Mouse (Mus musculus): ENCODE results near the gene Chd2. TPM values are rescaled to one million over a fixed set of nuclear protein-coding genes. Genes with fewer than 3 reads are reported as not detected.
A peak's percentile ranks its signal among the peaks of the same experiment; 100 is the strongest.

Chd2 gene
- polyA plus RNA-seq, 1 experiment from 2014 or later: 18.0 TPM

DNA sequence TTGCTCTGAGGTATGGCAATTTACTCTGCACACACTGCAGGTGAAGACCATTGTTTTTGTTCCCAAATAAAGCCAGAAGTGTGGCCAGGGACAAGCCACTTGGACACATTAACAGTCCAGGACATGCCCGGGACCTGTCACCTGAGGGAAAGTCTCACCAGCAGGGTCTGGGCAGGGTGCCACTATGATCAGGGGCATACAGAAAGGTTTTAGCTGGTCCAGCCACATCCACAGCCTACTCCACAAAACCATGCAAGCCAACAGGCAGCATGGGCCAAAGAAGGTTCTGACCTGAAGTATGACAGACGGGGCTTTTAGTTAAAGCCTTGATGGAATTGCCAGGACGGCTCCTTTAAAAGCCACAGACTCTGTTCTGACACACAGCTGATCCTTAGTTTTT, 116.9 kb downstream of the Chd2 start:
- Histone ChIP-seq H3K36me3 (ENCODE audit: control insufficient read depth, insufficient read depth, low read length) (peaks cover 17% of the 10 kb centered on the region), H3K9me3 (ENCODE audit: control insufficient read depth, low read length) (no peaks in the 10 kb centered on the region), H3K27me3 (ENCODE audit: control insufficient read depth, insufficient read depth, low read length) (no peaks in the 10 kb centered on the region), H3K4me2 (replicated peaks; ENCODE audit: low read depth) (no peak overlapping the region), H3K9ac (ENCODE audit: low read length) (no peak overlapping the region), H3K4me1 (replicated peaks; ENCODE audit: control insufficient read depth, insufficient read depth) (no peaks in the 10 kb centered on the region), H3K4me3 (ENCODE audit: low read depth, low read length) (no peak overlapping the region), H3K27ac (replicated peaks) (no peak overlapping the region)
- ATAC-seq (ENCODE audit: low FRiP score, low TSS enrichment) (no peak), DNase-seq (ENCODE audit: low spot score) (no peak)
- 49% methylated on average over 3 of the region's 3 CpGs for WGBS
- TF ChIP-seq CTCF (IDR thresholded peaks at IDR 0.05; ENCODE audit: low read depth) (no peak), EP300 (optimal IDR thresholded peaks at IDR 0.05) (no peak)

DNA sequence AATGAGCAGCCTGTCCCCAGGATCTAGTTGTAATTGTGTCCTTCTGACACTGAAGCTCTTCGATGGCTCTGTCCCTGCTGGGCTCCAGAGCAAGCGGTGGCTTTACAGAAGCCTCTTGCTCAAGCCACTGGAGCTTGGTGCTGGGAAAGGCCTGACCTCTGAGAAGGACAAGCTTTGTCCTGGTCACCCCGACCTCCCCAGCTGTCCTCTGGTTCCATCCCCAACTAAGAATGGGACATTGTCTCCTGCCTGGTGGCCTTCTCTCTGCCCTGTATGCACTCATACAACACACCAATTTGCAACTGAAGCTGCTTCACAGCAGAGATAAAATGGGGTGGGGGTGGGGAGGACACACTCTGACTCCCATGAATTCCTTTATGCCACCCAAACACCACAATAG, 117.4 kb downstream of the Chd2 start:
- no peaks in the 10 kb centered on the region for H3K27me3 ChIP-seq (ENCODE audit: control insufficient read depth, insufficient read depth, low read length)
- no peak for TF ChIP-seq EP300 (optimal IDR thresholded peaks at IDR 0.05)
- no peak for TF ChIP-seq CTCF (IDR thresholded peaks at IDR 0.05; ENCODE audit: low read depth)
- ATAC-seq (ENCODE audit: low FRiP score, low TSS enrichment): no peak
- H3K4me1 ChIP-seq (replicated peaks; ENCODE audit: control insufficient read depth, insufficient read depth): no peaks in the 10 kb centered on the region
- no peak overlapping the region for H3K4me3 ChIP-seq (ENCODE audit: low read depth, low read length)
- H3K9me3 ChIP-seq (ENCODE audit: control insufficient read depth, low read length): no peaks in the 10 kb centered on the region
- H3K36me3 ChIP-seq (ENCODE audit: control insufficient read depth, insufficient read depth, low read length): peaks cover 15% of the 10 kb centered on the region
- 56% methylated on average over 3 of the region's 3 CpGs for WGBS
- no peak for DNase-seq (ENCODE audit: low spot score)
- H3K27ac ChIP-seq (replicated peaks): no peak overlapping the region
- no peak overlapping the region for H3K9ac ChIP-seq (ENCODE audit: low read length)
- no peak overlapping the region for H3K4me2 ChIP-seq (replicated peaks; ENCODE audit: low read depth)

DNA sequence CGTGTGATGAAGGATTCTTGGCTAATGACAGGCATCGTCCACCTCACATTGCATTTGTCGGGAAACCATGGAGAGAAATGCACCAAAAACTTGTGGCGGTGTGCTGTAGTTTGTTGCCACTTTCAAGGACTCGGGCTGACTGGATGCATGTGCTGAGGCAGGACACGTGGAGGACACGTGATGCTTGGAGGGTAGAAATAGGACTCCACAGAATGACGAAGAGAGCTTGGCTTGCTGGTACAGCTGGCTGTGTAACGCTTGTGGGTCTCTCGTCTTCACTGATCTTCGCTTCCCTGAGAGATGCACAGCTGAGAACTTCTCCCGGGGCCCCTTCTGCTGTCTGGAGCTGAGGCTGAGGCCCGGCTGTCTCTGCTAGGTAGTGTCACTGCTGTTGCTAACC, 118.4 kb downstream of the Chd2 start:
- H3K4me3 ChIP-seq (ENCODE audit: low read depth, low read length): no peak overlapping the region
- no peak for TF ChIP-seq EP300 (optimal IDR thresholded peaks at IDR 0.05)
- no peak for TF ChIP-seq CTCF (IDR thresholded peaks at IDR 0.05; ENCODE audit: low read depth)
- H3K4me2 ChIP-seq (replicated peaks; ENCODE audit: low read depth): no peak overlapping the region
- H3K36me3 ChIP-seq (ENCODE audit: control insufficient read depth, insufficient read depth, low read length): peaks cover 6% of the 10 kb centered on the region; the same call in 1 of the 2 replicates
- no peak for DNase-seq (ENCODE audit: low spot score)
- H3K9ac ChIP-seq (ENCODE audit: low read length): no peak overlapping the region
- WGBS: 65% methylated on average over 13 of the region's 13 CpGs
- H3K27ac ChIP-seq (replicated peaks): no peak overlapping the region
- no peaks in the 10 kb centered on the region for H3K4me1 ChIP-seq (replicated peaks; ENCODE audit: control insufficient read depth, insufficient read depth)
- ATAC-seq (ENCODE audit: low FRiP score, low TSS enrichment): no peak
- H3K9me3 ChIP-seq (ENCODE audit: control insufficient read depth, low read length): no peaks in the 10 kb centered on the region
- H3K27me3 ChIP-seq (ENCODE audit: control insufficient read depth, insufficient read depth, low read length): no peaks in the 10 kb centered on the region

DNA sequence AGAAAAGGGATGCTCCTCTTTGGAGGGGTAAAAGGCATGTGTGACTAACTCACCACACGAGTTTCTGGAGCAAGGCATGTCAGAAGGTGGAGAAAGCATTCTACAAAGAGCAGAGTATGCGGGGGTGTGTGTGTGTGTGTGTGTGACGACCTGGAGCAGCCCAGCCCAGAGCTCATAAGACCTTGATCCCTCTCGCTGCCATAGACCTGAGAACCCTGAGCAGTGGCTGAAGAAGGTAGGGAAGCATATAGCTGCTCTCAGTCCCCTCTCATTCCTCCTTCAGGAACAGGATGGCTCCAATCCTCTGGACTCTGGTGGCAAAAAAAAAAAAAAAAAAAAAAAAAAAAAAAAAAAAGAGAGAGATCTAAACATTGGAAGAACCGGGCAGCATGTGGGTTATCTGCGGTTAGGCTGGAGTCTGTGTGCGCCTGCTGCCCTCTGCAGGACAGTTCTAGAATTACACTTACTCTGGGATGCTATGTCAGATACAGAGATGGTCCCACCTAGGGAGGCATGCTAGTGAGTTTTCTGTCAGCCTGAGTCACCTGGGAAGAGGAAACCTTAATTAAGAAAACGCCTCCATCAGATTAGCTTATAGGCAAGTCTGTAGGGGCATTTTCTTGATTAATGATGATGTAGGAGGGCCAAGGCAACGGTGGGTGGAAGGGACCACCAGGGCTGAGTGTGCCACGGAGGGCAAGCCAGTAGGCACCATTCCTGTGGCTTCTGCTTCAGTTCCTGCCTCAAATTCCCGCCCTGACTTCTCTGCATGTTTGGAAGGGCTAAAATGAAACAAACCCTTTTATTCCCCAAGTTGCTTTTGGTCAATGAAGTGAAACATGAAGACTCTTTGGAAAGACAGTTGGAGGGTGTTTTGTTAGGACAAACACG, 119.2 kb downstream of the Chd2 start:
- no peaks in the 10 kb centered on the region for H3K27me3 ChIP-seq (ENCODE audit: control insufficient read depth, insufficient read depth, low read length)
- ATAC-seq (ENCODE audit: low FRiP score, low TSS enrichment): peak; percentile 52; the same call in 1 of the 2 replicates
- no peak overlapping the region for H3K27ac ChIP-seq (replicated peaks)
- no peak overlapping the region for H3K9ac ChIP-seq (ENCODE audit: low read length)
- peaks cover 5% of the 10 kb centered on the region for H3K36me3 ChIP-seq (ENCODE audit: control insufficient read depth, insufficient read depth, low read length)
- 24% methylated on average over 12 of the region's 12 CpGs for WGBS
- DNase-seq (ENCODE audit: low spot score): peak; percentile 80
- no peak for TF ChIP-seq EP300 (optimal IDR thresholded peaks at IDR 0.05)
- peak; percentile 91 for TF ChIP-seq CTCF (IDR thresholded peaks at IDR 0.05; ENCODE audit: low read depth)
- H3K4me3 ChIP-seq (ENCODE audit: low read depth, low read length): no peak overlapping the region
- H3K4me2 ChIP-seq (replicated peaks; ENCODE audit: low read depth): no peak overlapping the region
- no peaks in the 10 kb centered on the region for H3K9me3 ChIP-seq (ENCODE audit: control insufficient read depth, low read length)
- no peaks in the 10 kb centered on the region for H3K4me1 ChIP-seq (replicated peaks; ENCODE audit: control insufficient read depth, insufficient read depth)

DNA sequence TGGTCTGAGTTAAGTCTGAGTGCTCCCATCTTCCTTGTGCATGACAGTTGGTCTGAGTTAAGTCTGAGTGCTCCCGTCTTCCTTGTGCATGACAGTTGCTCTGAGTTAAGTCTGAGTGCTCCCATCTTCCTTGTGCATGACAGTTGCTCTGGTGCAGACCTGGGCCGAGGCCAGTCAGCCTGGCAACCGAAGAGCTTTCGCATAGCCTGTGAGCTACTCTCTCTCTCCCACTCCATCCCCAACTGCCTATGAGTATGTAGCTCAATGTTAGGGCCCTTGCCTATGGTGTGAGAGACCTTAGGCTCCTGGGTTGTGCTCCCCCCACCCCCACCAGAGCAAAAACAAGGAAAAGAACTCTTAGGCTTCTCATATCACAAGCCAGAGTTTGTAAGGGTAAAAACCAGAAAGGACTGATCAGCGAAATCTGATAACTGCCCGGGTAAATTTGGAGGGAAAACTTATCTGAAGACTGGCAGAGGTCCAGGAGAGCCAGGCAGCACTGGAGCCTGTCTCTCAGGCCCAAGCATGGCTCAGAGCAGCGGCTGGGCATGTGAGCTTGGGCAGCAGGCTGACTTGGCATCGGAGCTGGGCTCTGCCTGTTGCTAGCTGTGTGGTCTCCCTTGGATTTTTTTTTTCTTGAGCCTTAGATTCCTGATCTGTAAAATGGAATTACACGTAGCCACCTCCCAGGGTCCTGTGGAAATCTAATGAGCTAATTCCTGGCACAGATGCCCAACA, 120.2 kb downstream of the Chd2 start:
- WGBS: 42% methylated on average over 9 of the region's 9 CpGs
- Histone ChIP-seq H3K27me3 (ENCODE audit: control insufficient read depth, insufficient read depth, low read length) (no peaks in the 10 kb centered on the region), H3K4me2 (replicated peaks; ENCODE audit: low read depth) (no peak overlapping the region), H3K4me1 (replicated peaks; ENCODE audit: control insufficient read depth, insufficient read depth) (no peaks in the 10 kb centered on the region), H3K9ac (ENCODE audit: low read length) (peak overlapping the region; percentile 35; the same call in 1 of the 2 replicates), H3K27ac (replicated peaks) (0 out of 2 replicates have a peak overlapping the region, but pooled peaks have one; percentile 35), H3K36me3 (ENCODE audit: control insufficient read depth, insufficient read depth, low read length) (peaks cover 8% of the 10 kb centered on the region), H3K9me3 (ENCODE audit: control insufficient read depth, low read length) (no peaks in the 10 kb centered on the region), H3K4me3 (ENCODE audit: low read depth, low read length) (no peak overlapping the region)
- no peak for TF ChIP-seq EP300 (optimal IDR thresholded peaks at IDR 0.05)
- TF ChIP-seq CTCF (IDR thresholded peaks at IDR 0.05; ENCODE audit: low read depth): no peak
- ATAC-seq (ENCODE audit: low FRiP score, low TSS enrichment) (no peak), DNase-seq (ENCODE audit: low spot score) (no peak)

Data from stomach, postnatal 0 days (tissue).